Mouse (Mus musculus): ENCODE measurements around the gene Plod1.

DNA sequence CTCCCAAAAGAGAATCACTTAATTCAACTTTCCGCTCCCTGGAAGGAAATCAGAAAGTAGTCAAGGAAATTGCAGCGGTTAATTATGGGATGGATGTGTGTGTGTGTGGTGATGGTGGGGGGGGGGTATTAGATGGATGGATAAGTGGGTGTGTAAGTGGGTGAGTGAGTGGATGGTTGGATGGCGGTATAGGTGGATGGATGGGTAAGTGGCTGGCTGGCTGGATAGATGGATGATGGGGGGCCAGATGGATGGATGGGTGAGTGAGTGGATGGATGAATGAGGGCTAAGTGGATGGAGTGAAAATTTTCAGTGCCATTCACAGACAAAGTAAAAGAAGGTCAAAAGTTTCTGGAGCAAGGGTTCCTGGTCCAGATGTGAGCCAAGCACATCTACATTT, 454 bp upstream of the Plod1 start:
- TF ChIP-seq CTCF (IDR thresholded peaks at IDR 0.05; ENCODE audit: control insufficient read depth, insufficient read depth, insufficient replicate concordance, low read depth, low read length), result no peak
- no peak for TF ChIP-seq POLR2A (IDR thresholded peaks at IDR 0.05; ENCODE audit: control insufficient read depth, low read depth, low read length)

Measured in testis, adult 2 months (tissue).